Mouse (Mus musculus) CH12.LX (cell line): ENCODE measurements around the gene Ryr3.

Experiments used
- CTCF ChIP-seq, 2 experiments: IDR thresholded peaks in 1 of 2; conservative IDR thresholded peaks in 1 of 2; 2 replicates each; pipeline ENCODE4 v1.5.1; 2011 to 2012; ENCODE audit warnings: low read depth in 2 of 2, low read length in 2 of 2, improper control_type of control experiment in 1 of 2, inconsistent platforms in 1 of 2, mild to moderate bottlenecking in 1 of 2, moderate library complexity in 1 of 2
- E2F4 ChIP-seq: IDR thresholded peaks from 2 replicates; pipeline ENCODE4 v1.6.1; 2011; ENCODE audit warnings: low read depth, low read length, improper control_type of control experiment; ENCODE audit not compliant: insufficient replicate concordance
- EP300 ChIP-seq: IDR thresholded peaks from 2 replicates; pipeline ENCODE4 v1.6.1; 2011; ENCODE audit warnings: low read length, improper control_type of control experiment
- IRF4 ChIP-seq: IDR thresholded peaks from 2 replicates; pipeline ENCODE4 v1.6.1; 2014; ENCODE audit warnings: low read depth, mild to moderate bottlenecking, inconsistent platforms, low read length, improper control_type of control experiment
- MEF2A ChIP-seq: IDR thresholded peaks from 2 replicates; pipeline ENCODE4 v1.6.1; 2014; ENCODE audit warnings: low read depth, mild to moderate bottlenecking, inconsistent platforms, low read length, improper control_type of control experiment, borderline replicate concordance
- MXI1 ChIP-seq: IDR thresholded peaks from 2 replicates; pipeline ENCODE4 v1.6.1; 2011; ENCODE audit warnings: mild to moderate bottlenecking, low read depth, low read length, improper control_type of control experiment
- POLR2A ChIP-seq: IDR thresholded peaks from 2 replicates; pipeline ENCODE4 v1.6.1; 2011; ENCODE audit warnings: low read depth, mild to moderate bottlenecking, improper control_type of control experiment, low read length
- TBP ChIP-seq: conservative IDR thresholded peaks from 2 replicates; pipeline ENCODE4 v1.6.1; 2011; ENCODE audit warnings: low read depth, low read length, improper control_type of control experiment
- USF1 ChIP-seq: IDR thresholded peaks from 2 replicates; pipeline ENCODE4 v1.6.1; 2014; ENCODE audit warnings: low read depth, mild to moderate bottlenecking, inconsistent platforms, low read length, improper control_type of control experiment

- TF ChIP-seq MXI1 (no peak), CTCF (conservative IDR thresholded peaks at IDR 0.05 in 1 of 2, IDR thresholded peaks at IDR 0.05 in 1 of 2; ENCODE audit: low read depth in 2 of 2, low read length in 2 of 2) (no peak), TBP (no peak), IRF4 (no peak), E2F4 (no peak), USF1 (no peak), MEF2A (no peak), EP300 (no peak), POLR2A (no peak)
Measured at GRCm38 (mm10) chr2:113187158-113187557, 29.7 kb downstream of the Ryr3 start.
